Mouse (Mus musculus) hindbrain, embryonic 15.5 days (tissue): ENCODE measurements around the gene Plxna4. TPM values are rescaled to one million over a fixed set of nuclear protein-coding genes. Genes with fewer than 3 reads are reported as not detected.

Source experiments
- ATAC-seq: fragments of 200-750 bp; cut with Nextera tagmentation; 2 replicates; pipeline ENCODE4 v1.8.0; 2017; ENCODE audit warnings: low read depth, moderate number of reproducible peaks, moderate TSS enrichment; ENCODE audit not compliant: low FRiP score
- H3K27ac ChIP-seq: fragments of 300-500 bp; sonication (generic); replicated peaks from 2 replicates; pipeline ENCODE4 v1.5.1; 2015; ENCODE audit warnings: mild to moderate bottlenecking, inconsistent platforms
- H3K27me3 ChIP-seq: fragments of 300-500 bp; sonication (generic); 2 replicates; pipeline ENCODE4 v1.6.1; 2015; ENCODE audit warnings: control low read depth, inconsistent platforms
- H3K36me3 ChIP-seq: fragments of 300-500 bp; sonication (generic); 2 replicates; pipeline ENCODE4 v1.6.1; 2015; ENCODE audit warnings: control low read depth, inconsistent platforms
- H3K4me1 ChIP-seq: fragments of 300-500 bp; sonication (generic); replicated peaks from 2 replicates; pipeline ENCODE4 v1.6.1; 2015; ENCODE audit warnings: control low read depth, inconsistent platforms
- H3K4me2 ChIP-seq: fragments of 300-500 bp; sonication (generic); 2 replicates; pipeline ENCODE4 v1.6.1; 2015; ENCODE audit warnings: moderate library complexity, mild to moderate bottlenecking, inconsistent platforms
- H3K4me3 ChIP-seq: fragments of 300-500 bp; sonication (generic); 2 replicates; pipeline ENCODE4 v1.5.1; 2015; ENCODE audit warnings: mild to moderate bottlenecking, inconsistent platforms
- H3K9ac ChIP-seq: fragments of 300-500 bp; sonication (generic); 2 replicates; pipeline ENCODE4 v1.6.1; 2015; ENCODE audit warnings: inconsistent platforms
- H3K9me3 ChIP-seq: fragments of 300-500 bp; sonication (generic); 2 replicates; pipeline ENCODE4 v1.6.1; 2016; ENCODE audit warnings: control low read depth, inconsistent platforms
- WGBS: fragments of 180-500 bp; shearing (Covaris S2); methylation state at CpG from one replicate; pipeline ENCODE4 v1.1.7; 2015; 5-methylcytosine and 5-hydroxymethylcytosine counted together
- polyA plus RNA-seq: library from polyadenylated mRNA; unstranded; fragments of >200 nt; fragmentation: Nextera tagmentation; extraction: Ambion mirVana; gene quantifications from 2 replicates; pipeline ENCODE4 v1.2.1, GENCODE M21; 2015

The Plxna4 gene
- polyA plus RNA-seq, 1 experiment from 2014 or later, result 17.1 TPM

DNA sequence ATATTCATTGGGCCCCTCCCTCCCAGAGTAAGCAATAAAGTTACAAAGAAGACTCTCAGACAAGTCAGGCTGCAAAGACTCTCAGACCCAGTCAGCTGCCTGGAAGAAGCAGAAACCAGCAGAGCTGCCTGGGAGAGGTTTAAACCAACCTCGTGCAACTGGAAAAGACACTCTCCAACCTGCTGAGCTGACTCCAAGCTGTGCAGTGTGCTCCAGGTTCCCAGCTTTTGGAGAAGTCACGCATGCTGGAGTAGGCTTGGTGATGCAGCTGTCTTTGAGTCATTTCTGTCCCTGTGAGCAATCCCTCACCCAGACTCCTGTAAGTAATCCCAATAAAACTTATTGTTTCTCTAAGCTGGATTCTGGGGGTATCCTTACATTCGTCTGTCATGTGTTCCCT is 369.4 kb downstream of the Plxna4 start:
- Histone ChIP-seq H3K9ac (no peak overlapping the region), H3K4me2 (no peak overlapping the region), H3K4me3 (no peak overlapping the region), H3K36me3 (peaks cover 24% of the 10 kb centered on the region; the same call in 1 of the 2 replicates), H3K27ac (no peak overlapping the region), H3K27me3 (no peaks in the 10 kb centered on the region), H3K9me3 (no peaks in the 10 kb centered on the region), H3K4me1 (no peaks in the 10 kb centered on the region)
- ATAC-seq, result no peak
- WGBS, result 81% methylated on average over 3 of the region's 3 CpGs

DNA sequence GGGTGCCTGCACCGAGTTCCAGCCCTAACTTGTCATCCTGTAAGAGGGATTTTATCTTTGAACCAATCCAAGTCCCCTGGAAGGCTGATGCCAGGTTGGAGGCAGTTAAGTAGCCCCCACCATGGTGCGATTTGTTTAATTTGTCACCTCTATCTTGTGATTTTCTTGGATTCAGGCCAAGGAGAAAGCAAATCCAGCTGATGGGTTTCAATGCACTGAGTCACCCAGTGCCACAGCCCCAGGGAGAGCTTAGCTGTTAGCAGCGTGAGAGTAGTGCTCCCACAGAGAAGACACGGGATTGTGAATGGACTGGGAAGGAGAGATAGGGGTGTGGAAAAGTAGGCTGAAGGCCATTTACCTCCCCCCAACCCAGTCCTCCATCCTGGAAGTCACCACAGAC is 375.6 kb downstream of the Plxna4 start:
- H3K9ac ChIP-seq, result no peak overlapping the region
- H3K9me3 ChIP-seq, result no peaks in the 10 kb centered on the region
- no peaks in the 10 kb centered on the region for H3K4me1 ChIP-seq
- peaks cover 10% of the 10 kb centered on the region; the same call in 1 of the 2 replicates for H3K36me3 ChIP-seq
- ATAC-seq, result no peak
- no peak overlapping the region for H3K27ac ChIP-seq
- H3K4me2 ChIP-seq, result no peak overlapping the region
- no peaks in the 10 kb centered on the region for H3K27me3 ChIP-seq
- H3K4me3 ChIP-seq, result no peak overlapping the region
- 45% methylated on average over 4 of the region's 4 CpGs for WGBS

DNA sequence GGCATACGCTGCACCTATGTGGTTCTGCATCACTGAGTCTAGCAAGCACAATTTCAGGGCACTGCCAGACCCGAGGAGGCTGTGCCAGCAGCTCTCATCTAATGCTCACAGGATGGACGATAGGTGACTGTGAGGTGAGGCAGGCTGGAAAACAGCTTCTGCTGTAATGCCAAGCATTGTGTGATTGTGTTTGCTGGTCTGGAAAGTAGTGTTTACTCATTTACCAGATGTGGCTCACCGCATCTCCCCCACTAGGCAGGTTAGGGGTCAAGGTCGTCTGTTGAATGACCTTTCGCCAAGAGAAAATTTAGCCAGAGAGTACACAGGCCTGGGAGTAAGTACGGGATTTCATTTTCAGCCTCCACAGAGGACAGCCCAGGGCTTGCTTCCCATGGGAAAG is 377.9 kb downstream of the Plxna4 start:
- Histone ChIP-seq H3K27me3 (no peaks in the 10 kb centered on the region), H3K36me3 (peaks cover 13% of the 10 kb centered on the region; the same call in 1 of the 2 replicates), H3K4me2 (no peak overlapping the region), H3K4me3 (no peak overlapping the region), H3K27ac (no peak overlapping the region), H3K4me1 (no peaks in the 10 kb centered on the region), H3K9me3 (no peaks in the 10 kb centered on the region), H3K9ac (no peak overlapping the region)
- no peak for ATAC-seq
- WGBS, result 75% methylated on average over 7 of the region's 7 CpGs

DNA sequence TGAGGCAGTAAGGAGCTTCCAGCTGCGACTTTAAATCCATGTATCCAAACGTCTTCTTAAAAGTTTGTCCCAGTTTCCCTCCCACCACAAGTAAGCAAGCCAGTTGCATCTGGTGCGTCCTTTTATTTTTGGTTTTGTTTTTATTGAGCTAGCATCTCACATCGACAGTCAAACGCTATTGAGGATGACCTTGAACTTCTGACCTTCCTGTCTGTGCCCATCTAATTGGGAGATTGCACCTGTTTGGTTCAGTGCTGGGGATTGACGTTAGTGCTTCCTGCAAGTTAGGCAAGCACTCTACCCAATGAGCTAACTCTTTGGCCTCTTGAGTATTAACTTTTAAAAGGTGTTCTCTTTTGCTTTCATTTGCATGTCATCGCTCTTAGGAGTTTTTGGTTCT is 379.0 kb downstream of the Plxna4 start:
- no peaks in the 10 kb centered on the region for H3K27me3 ChIP-seq
- no peak overlapping the region for H3K4me2 ChIP-seq
- H3K9ac ChIP-seq, result no peak overlapping the region
- no peak overlapping the region for H3K4me3 ChIP-seq
- no peaks in the 10 kb centered on the region for H3K4me1 ChIP-seq
- peaks cover 8% of the 10 kb centered on the region; the same call in 1 of the 2 replicates for H3K36me3 ChIP-seq
- 89% methylated on average over 7 of the region's 7 CpGs for WGBS
- ATAC-seq, result no peak
- no peak overlapping the region for H3K27ac ChIP-seq
- no peaks in the 10 kb centered on the region for H3K9me3 ChIP-seq

DNA sequence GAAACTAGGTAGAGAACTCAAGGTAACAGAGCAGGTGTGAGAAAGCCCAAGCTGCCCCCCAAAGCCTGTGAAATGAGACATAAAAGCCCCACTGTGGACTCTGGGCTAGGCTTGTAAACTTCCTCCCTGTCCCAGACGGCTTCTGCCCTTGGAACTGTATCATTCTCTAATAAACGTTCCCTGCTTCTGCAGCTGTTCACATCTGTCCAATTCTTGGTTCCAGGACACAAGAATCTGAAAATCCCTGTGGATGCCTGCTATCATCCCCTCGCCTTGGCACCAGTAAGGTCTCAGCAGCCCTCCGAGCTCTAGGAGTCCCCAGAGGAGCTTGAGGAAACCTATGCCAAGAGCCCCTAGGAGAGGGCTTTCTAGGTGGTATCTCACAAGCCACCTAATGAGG is 383.7 kb downstream of the Plxna4 start:
- 74% methylated on average over 4 of the region's 4 CpGs for WGBS
- Histone ChIP-seq H3K4me1 (peaks cover 10% of the 10 kb centered on the region), H3K27me3 (no peaks in the 10 kb centered on the region), H3K4me2 (no peak overlapping the region), H3K9ac (no peak overlapping the region), H3K27ac (no peak overlapping the region), H3K4me3 (no peak overlapping the region), H3K9me3 (no peaks in the 10 kb centered on the region), H3K36me3 (peaks cover 8% of the 10 kb centered on the region; the same call in 1 of the 2 replicates)
- no peak for ATAC-seq

DNA sequence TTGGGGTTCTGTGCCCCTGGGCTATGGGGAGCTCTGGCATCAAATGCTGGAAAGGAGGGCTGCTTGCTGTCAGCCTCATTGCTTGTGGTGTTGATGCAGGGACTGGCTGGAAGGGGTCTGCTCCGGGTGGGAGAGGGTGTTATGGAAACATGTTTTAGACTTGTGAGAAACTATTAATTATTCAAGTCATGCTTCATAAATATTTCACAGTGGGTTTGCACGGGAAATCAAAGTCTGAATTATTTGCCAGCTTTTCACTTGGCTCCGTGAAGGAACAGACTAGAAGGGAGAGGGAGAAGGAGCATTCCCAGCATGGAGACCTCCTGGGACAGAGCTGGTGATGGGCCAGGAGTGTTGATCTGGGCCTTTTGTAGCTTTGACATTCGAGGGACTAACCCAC is 384.6 kb downstream of the Plxna4 start:
- WGBS, result 23% methylated on average over 4 of the region's 4 CpGs
- H3K4me3 ChIP-seq, result no peak overlapping the region
- no peaks in the 10 kb centered on the region for H3K9me3 ChIP-seq
- H3K9ac ChIP-seq, result no peak overlapping the region
- no peak overlapping the region for H3K4me2 ChIP-seq
- H3K27ac ChIP-seq, result no peak overlapping the region; the same call in none of the 2 replicates
- ATAC-seq, result peak; percentile 63; the same call in 1 of the 2 replicates
- H3K27me3 ChIP-seq, result no peaks in the 10 kb centered on the region
- peaks cover 10% of the 10 kb centered on the region for H3K4me1 ChIP-seq
- H3K36me3 ChIP-seq, result 0 out of 2 replicates have a peak, but pooled peaks cover 5% of the 10 kb centered on the region

DNA sequence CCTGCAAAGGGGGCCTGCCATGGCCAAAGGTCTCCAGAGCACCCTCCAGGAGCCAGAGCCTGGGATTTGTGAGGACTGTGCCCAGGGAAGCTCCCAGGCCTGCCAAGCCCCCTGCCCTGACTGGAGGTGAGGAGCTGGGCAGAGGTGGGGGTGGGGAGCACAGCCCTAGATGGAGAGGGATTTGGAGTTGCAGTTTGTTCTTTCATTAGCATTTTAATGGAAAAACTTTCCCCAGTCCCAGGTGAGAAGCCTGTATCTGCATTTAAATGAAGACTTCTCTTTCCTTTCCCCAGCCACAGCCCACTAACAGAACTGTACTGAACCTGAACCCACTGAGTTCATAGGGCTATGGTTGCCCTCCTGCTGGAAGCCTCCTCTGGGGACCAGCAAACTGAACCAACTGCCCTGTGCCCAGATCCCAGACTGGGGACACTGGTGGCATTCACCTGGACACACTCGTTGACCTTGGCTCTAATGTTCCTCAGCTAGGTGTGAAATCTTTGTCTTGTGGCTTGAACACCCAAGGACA is 385.3 kb downstream of the Plxna4 start:
- Histone ChIP-seq H3K9me3 (no peaks in the 10 kb centered on the region), H3K27ac (peak overlapping the region; percentile 44), H3K36me3 (0 out of 2 replicates have a peak, but pooled peaks cover 8% of the 10 kb centered on the region), H3K4me1 (peaks cover 10% of the 10 kb centered on the region), H3K4me2 (no peak overlapping the region), H3K9ac (no peak overlapping the region), H3K27me3 (no peaks in the 10 kb centered on the region), H3K4me3 (no peak overlapping the region)
- 0 out of 2 replicates have a peak, but pooled peaks have one; percentile 52 for ATAC-seq
- 57% methylated on average over 1 of the region's 1 CpGs for WGBS

DNA sequence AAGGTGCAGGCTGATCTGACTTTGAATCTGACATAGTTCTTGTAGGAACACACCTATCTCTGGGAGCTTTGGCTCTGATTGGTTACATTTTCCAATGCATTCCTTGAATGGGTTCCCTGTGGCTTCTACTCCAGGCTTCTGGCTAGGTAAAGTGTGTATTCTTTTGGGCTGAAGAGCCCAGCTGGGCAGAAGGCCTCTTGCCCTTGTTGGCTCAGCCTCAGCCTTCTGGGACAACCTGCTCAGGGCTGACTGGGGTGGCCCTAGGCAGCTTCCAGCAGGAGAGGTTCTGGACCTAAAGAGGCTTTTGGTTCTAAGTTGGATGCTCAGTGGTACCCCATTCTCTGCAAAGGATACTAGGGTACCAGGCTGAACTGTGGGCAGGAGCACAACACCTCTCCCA is 386.5 kb downstream of the Plxna4 start:
- Histone ChIP-seq H3K4me3 (no peak overlapping the region), H3K27me3 (no peaks in the 10 kb centered on the region), H3K27ac (no peak overlapping the region), H3K9me3 (no peaks in the 10 kb centered on the region), H3K9ac (no peak overlapping the region), H3K4me1 (peaks cover 10% of the 10 kb centered on the region), H3K4me2 (no peak overlapping the region), H3K36me3 (peaks cover 8% of the 10 kb centered on the region; the same call in 1 of the 2 replicates)
- no peak for ATAC-seq

DNA sequence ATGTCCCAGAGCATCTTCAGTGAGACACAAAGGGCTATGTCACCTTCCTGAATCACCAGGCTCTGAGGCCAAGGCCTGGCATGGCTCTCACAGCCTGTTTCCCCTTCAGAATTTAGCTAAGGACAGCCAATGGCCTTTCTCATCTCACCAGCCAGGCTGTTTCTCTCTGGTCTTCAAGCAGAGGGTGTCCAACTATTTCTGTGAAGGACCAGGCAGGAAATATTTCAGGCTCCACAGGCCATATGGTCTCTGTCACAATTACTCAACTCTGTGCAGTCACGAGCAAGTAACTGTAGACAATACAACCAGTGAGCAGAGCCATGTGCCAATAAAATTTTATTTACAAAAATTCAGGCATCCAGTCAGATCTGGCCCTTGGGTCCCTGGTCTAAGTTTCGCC is 388.4 kb downstream of the Plxna4 start:
- no peak overlapping the region for H3K9ac ChIP-seq
- H3K36me3 ChIP-seq, result peaks cover 5% of the 10 kb centered on the region; the same call in 1 of the 2 replicates
- no peak overlapping the region for H3K4me3 ChIP-seq
- H3K4me2 ChIP-seq, result no peak overlapping the region
- no peak for ATAC-seq
- no peaks in the 10 kb centered on the region for H3K27me3 ChIP-seq
- H3K27ac ChIP-seq, result no peak overlapping the region
- H3K4me1 ChIP-seq, result peaks cover 10% of the 10 kb centered on the region
- WGBS, result 78% methylated on average over 2 of the region's 2 CpGs
- H3K9me3 ChIP-seq, result no peaks in the 10 kb centered on the region

DNA sequence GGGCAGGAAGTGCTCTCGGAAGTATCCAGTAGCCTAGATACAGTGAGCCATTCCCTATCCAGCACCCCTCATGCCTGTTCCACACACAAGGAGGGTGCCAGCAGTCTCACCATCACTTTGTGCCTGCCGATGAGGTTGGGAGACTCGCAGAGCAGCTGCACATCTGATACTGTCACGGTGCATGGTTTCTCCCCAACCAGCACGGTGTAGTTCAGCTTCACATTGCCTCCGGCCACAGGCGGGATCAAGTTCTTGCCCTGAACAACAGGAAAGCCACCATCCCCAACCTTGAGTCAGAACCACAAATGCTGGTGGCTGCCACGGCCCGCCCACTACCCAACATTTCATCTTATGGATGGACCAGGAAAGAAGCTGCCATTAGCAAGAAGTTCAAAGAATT is 391.1 kb downstream of the Plxna4 start:
- Histone ChIP-seq H3K27ac (no peak overlapping the region), H3K4me1 (no peaks in the 10 kb centered on the region; the same call in 1 of the 2 replicates), H3K4me3 (no peak overlapping the region), H3K36me3 (peaks cover 16% of the 10 kb centered on the region), H3K27me3 (no peaks in the 10 kb centered on the region), H3K9ac (no peak overlapping the region), H3K9me3 (no peaks in the 10 kb centered on the region), H3K4me2 (no peak overlapping the region)
- WGBS, result 92% methylated on average over 9 of the region's 9 CpGs
- no peak for ATAC-seq

DNA sequence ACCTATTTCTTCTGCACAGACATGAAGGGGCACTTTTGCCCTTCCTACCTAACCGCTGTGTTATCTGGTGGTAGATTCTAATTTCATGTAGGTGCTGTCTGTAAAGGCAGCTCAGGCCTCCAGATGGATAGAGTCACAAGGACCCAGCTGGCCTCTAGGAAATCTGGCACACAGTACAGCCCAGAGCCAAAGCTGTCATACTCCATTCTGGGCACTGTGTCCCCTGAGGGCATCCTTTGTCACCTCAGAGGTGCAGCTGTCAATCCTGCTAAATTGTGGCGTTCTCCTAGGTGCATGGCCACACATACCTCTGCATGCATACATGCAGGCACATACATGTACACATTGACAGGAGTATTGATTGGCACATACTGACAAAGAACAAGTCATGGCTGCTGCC is 394.9 kb downstream of the Plxna4 start:
- no peak overlapping the region for H3K4me3 ChIP-seq
- H3K9ac ChIP-seq, result no peak overlapping the region
- peaks cover 19% of the 10 kb centered on the region for H3K36me3 ChIP-seq
- no peaks in the 10 kb centered on the region; the same call in 1 of the 2 replicates for H3K4me1 ChIP-seq
- H3K4me2 ChIP-seq, result no peak overlapping the region
- ATAC-seq, result no peak
- H3K27me3 ChIP-seq, result no peaks in the 10 kb centered on the region
- H3K9me3 ChIP-seq, result no peaks in the 10 kb centered on the region
- no peak overlapping the region for H3K27ac ChIP-seq
- WGBS, result 79% methylated on average over 2 of the region's 2 CpGs

DNA sequence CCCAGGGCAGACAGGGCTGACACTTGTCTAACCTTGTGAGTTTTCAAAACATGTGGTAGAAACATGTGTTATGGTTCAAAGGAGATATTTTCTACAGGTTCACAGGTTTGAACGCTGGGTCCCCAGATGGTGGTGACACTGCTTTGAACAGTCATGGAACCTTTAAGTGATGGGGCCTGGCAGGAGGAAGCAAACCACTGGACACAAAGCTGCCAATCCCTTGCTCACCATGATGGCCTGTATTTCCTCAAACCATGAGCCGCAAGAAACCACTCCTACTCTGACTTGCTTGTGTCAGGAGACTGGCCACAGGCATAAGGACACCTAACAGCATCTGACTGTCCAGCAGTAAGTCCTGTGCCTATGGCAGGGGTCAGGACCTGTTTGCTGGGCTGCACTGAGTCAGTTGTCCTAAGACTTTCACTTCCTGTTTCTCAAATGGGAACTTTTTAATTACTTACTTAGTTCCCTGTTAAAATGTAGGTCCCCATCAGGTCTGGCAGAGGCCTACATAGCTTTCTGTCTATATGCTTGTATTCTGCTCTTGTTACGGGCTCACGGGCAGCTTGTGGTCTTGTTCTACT is 403.5 kb downstream of the Plxna4 start:
- no peak overlapping the region for H3K4me2 ChIP-seq
- H3K9me3 ChIP-seq, result no peaks in the 10 kb centered on the region
- H3K27me3 ChIP-seq, result no peaks in the 10 kb centered on the region
- H3K4me3 ChIP-seq, result no peak overlapping the region
- WGBS, result 98% methylated on average over 4 of the region's 4 CpGs
- H3K36me3 ChIP-seq, result peaks cover 16% of the 10 kb centered on the region
- H3K9ac ChIP-seq, result no peak overlapping the region
- no peak for ATAC-seq
- no peak overlapping the region for H3K27ac ChIP-seq
- no peaks in the 10 kb centered on the region for H3K4me1 ChIP-seq
